Mouse (Mus musculus): Measurements from ENCODE around the gene Ryk.

Gene Ryk

GRCm38 (mm10) chr9:102948706-102949105 lies 114.0 kb downstream of the Ryk start:
- no peak for DNase-seq (ENCODE audit: low read depth, low spot score)

- no peak for DNase-seq (ENCODE audit: low read depth, low spot score)
Measured at GRCm38 (mm10) chr9:102951091-102951994, 116.6 kb downstream of the Ryk start.

DNA sequence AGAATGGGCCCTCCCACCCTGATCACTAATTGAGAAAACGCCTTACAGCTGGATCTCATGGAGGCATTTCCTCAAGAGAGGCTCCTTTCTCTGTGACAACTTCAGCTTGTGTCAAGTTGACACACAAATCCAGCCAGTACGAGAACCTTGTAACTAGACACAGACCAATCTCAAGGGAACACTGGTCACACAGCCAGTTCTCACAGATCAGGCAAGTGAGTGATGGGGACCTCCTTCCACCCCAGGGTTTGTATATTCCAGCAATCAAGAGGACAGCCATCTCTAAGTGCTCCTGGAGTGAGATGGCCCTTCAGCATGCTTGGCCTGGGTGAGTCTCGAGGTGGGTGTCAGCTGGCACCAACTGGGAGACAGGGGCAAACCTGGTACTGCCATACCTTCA lies 121.1 kb downstream of the Ryk start:
- no peak for DNase-seq (ENCODE audit: low read depth, low spot score)
